Mouse (Mus musculus): ENCODE results near the gene Foxp3.

DNA sequence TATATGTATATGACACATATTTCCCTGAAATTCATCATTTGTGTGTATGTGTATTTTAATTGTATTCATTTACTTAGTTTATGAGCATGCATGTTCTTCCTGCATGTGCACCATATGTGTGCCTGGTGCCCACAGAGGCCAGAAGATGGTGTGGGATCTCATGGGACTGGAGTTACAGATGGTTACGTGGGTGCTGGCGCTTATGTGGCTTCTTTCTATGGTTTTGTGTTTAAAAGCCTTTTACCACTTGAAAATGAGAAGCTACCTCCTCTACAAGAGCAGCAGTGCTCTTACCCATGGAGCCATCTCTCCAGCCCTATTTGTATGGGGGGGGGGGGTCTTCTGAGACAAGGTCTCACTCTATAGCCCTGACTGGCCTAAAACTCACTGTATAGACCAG lies 7.7 kb downstream of the Foxp3 start:
- TF ChIP-seq CTCF (IDR thresholded peaks at IDR 0.05; ENCODE audit: borderline replicate concordance, insufficient read depth, low read length) (no peak), POLR2A (IDR thresholded peaks at IDR 0.05; ENCODE audit: low read depth, low read length) (no peak)
